Mouse (Mus musculus) small intestine, adult 2 months (tissue): ENCODE measurements at regions not wholly inside any gene's neighbourhood (a gene's known extent, or its start where the extent isn't known, plus 50 kb on each side); places are given as distances from the start of the nearest gene placed in this dataset.

Experiments used
- CTCF ChIP-seq: fragments of 200-500 bp; IDR thresholded peaks from 2 replicates; pipeline ENCODE4 v1.5.1; 2012; ENCODE audit warnings: low read depth, mild to moderate bottlenecking, control low read depth, inconsistent platforms, low read length, moderate library complexity, mixed read lengths; ENCODE audit not compliant: insufficient replicate concordance, insufficient read length; ENCODE audit errors: extremely low read depth
- POLR2A ChIP-seq: fragments of 200-500 bp; IDR thresholded peaks from 2 replicates; pipeline ENCODE4 v1.6.1; 2012; ENCODE audit warnings: low read depth, mild to moderate bottlenecking, control low read depth, inconsistent platforms, low read length, moderate library complexity

DNA sequence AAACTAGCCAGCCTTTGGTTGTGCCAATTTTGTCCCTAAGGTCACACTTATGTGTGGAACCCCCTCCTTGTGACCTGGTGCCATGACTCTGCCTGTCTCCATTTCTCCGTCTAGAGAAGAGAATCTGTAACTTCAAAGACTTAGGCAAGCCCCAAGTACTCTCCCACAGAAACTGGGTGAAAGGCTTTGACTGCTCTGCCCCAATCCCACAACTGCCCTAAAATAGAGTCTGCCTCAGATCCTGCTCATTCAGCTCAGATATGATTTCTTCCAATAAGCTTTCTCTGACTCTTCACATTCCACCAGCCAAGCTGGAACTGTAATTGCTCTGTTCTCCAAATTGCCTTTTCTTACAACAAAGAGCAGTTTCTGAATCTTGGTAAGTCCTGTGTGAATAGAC is 107.4 kb upstream of the Bcl6 start:
- TF ChIP-seq CTCF, result no peak
- TF ChIP-seq POLR2A, result no peak
